In genomic region chr4:130074761-130075515, GRCm38 (mm10) we compare ENCODE assay signal across 9 mouse cellular contexts. TPM values are rescaled to one million over a fixed set of nuclear protein-coding genes. Genes with fewer than 3 reads are reported as not detected.
DNase-seq lines count a peak whose midpoint lies in the region; ATAC-seq and TF ChIP-seq lines count a peak whose summit lies in the region.
"Had no signal": no experiment of that assay in that cellular context is flagged by ENCODE, and none has a peak within 500 bp of the region (broad histone marks: within the 10 kb centered on the region; RNA-seq: fewer than 3 reads in every experiment).

No protein-coding gene starts in this region.

- no peak overlapping the region for H3K4me2 ChIP-seq in intestine, postnatal 0 days (replicated peaks; ENCODE audit: low read depth)
- H3K4me2 ChIP-seq in intestine, embryonic 15.5 days (replicated peaks), result no peak overlapping the region
- H3K4me2 ChIP-seq in kidney, postnatal 0 days (ENCODE audit: low read length), result no peak overlapping the region

- H3K9ac ChIP-seq in intestine, postnatal 0 days (ENCODE audit: low read depth, low read length), result no peak overlapping the region
- no peak overlapping the region for H3K9ac ChIP-seq in intestine, embryonic 15.5 days
- no peak overlapping the region for H3K9ac ChIP-seq in kidney, postnatal 0 days (ENCODE audit: low read depth, low read length)

- no peak overlapping the region for H3K27ac ChIP-seq in intestine, postnatal 0 days (ENCODE audit: low read depth, low read length)
- H3K27ac ChIP-seq in intestine, embryonic 15.5 days, result no peak overlapping the region
- peak overlapping the region; percentile 25; the same call in 1 of the 2 replicates for H3K27ac ChIP-seq in kidney, postnatal 0 days
- no peak overlapping the region for H3K27ac ChIP-seq in limb, embryonic 10.5 days
- H3K27ac ChIP-seq: macrophage had no signal

- no peaks in the 10 kb centered on the region for H3K27me3 ChIP-seq in intestine, postnatal 0 days (replicated peaks; ENCODE audit: control insufficient read depth, insufficient read depth, low read length)
- H3K27me3 ChIP-seq in intestine, embryonic 15.5 days (replicated peaks), result peaks cover 7% of the 10 kb centered on the region; the same call in 1 of the 2 replicates
- no peaks in the 10 kb centered on the region for H3K27me3 ChIP-seq in Patski
- H3K27me3 ChIP-seq in kidney, postnatal 0 days (ENCODE audit: insufficient read depth, low read length), result no peaks in the 10 kb centered on the region
- peaks cover 44% of the 10 kb centered on the region for H3K27me3 ChIP-seq in limb, embryonic 10.5 days (ENCODE audit: low read depth, poor library complexity, severe bottlenecking)

- no peaks in the 10 kb centered on the region for H3K4me1 ChIP-seq in intestine, postnatal 0 days (replicated peaks; ENCODE audit: control insufficient read depth, insufficient read depth, low read length)
- no peaks in the 10 kb centered on the region for H3K4me1 ChIP-seq in intestine, embryonic 15.5 days (replicated peaks)
- no peaks in the 10 kb centered on the region; the same call in 1 of the 2 replicates for H3K4me1 ChIP-seq in kidney, postnatal 0 days (replicated peaks; ENCODE audit: insufficient read depth, low read length)
- H3K4me1 ChIP-seq in limb, embryonic 10.5 days, result peaks cover 11% of the 10 kb centered on the region

- DNase-seq in Patski (ENCODE audit: low read depth, low spot score), result peak; percentile 91
- peak; percentile 33 for DNase-seq in cerebellum, adult 8-10 months
- DNase-seq in kidney, postnatal 0 days (ENCODE audit: low spot score), result peak; percentile 33
- no peak for DNase-seq in limb, embryonic 10.5 days (ENCODE audit: low spot score)
- DNase-seq in spleen, postnatal 4 days (ENCODE audit: low spot score in 2 of 2), result no peak
- DNase-seq: heart, postnatal 4 days had no signal

- H3K4me3 ChIP-seq in intestine, postnatal 0 days (ENCODE audit: low read depth, low read length), result no peak overlapping the region
- no peak overlapping the region for H3K4me3 ChIP-seq in intestine, embryonic 15.5 days (replicated peaks)
- no peak overlapping the region for H3K4me3 ChIP-seq in kidney, postnatal 0 days (replicated peaks; ENCODE audit: low read depth, low read length)
- H3K4me3 ChIP-seq in limb, embryonic 10.5 days, result no peak overlapping the region

- CTCF ChIA-PET in Patski (lab: Charles Lee), result interaction anchor here (1.4 kb wide), 1 partner anchor 21 kb away, joined by 3 read pairs; no protein-coding TSS in a partner anchor

- no peak for ATAC-seq in intestine, postnatal 0 days
- no peak for ATAC-seq in intestine, embryonic 15.5 days
- ATAC-seq in Patski, result peak; percentile 73
- peak; percentile 89 for ATAC-seq in kidney, postnatal 0 days (replicated peaks; ENCODE audit: low FRiP score, low read depth)

- peak; percentile 18; the same call in 1 of the 2 replicates for TF ChIP-seq CTCF in intestine, postnatal 0 days (IDR thresholded peaks at IDR 0.05; ENCODE audit: low read depth)
- TF ChIP-seq CTCF in Patski (IDR thresholded peaks at IDR 0.05), result no peak
- peak; percentile 21; the same call in 1 of the 2 replicates for TF ChIP-seq CTCF in kidney, postnatal 0 days (IDR thresholded peaks at IDR 0.05; ENCODE audit: low read depth)

- H3K9me3 ChIP-seq in intestine, postnatal 0 days (ENCODE audit: control insufficient read depth), result no peaks in the 10 kb centered on the region
- H3K9me3 ChIP-seq in intestine, embryonic 15.5 days, result no peaks in the 10 kb centered on the region
- H3K9me3 ChIP-seq in kidney, postnatal 0 days (replicated peaks; ENCODE audit: low read length), result no peaks in the 10 kb centered on the region
- no peaks in the 10 kb centered on the region for H3K9me3 ChIP-seq in limb, embryonic 10.5 days (replicated peaks)

- POLR2A ChIA-PET in Patski (lab: Charles Lee), result interaction anchor here (1.1 kb wide), 1 partner anchor 10 kb away, joined by 3 read pairs; no protein-coding TSS in a partner anchor

- peaks cover 4% of the 10 kb centered on the region; the same call in 1 of the 2 replicates for H3K36me3 ChIP-seq in intestine, postnatal 0 days (ENCODE audit: control insufficient read depth, insufficient read depth)
- no peaks in the 10 kb centered on the region for H3K36me3 ChIP-seq in intestine, embryonic 15.5 days
- no peaks in the 10 kb centered on the region for H3K36me3 ChIP-seq in kidney, postnatal 0 days (ENCODE audit: insufficient read depth, low read length)
- H3K36me3 ChIP-seq in limb, embryonic 10.5 days, result no peaks in the 10 kb centered on the region

- WGBS in intestine, postnatal 0 days, result 61% methylated on average over 17 of the region's 17 CpGs
- WGBS in intestine, embryonic 15.5 days, result 66% methylated on average over 17 of the region's 17 CpGs
- 59% methylated on average over 17 of the region's 17 CpGs for WGBS in kidney, postnatal 0 days
- 76% methylated on average over 17 of the region's 17 CpGs for WGBS in limb, embryonic 10.5 days

- in situ Hi-C loops in Patski (cut with MboI; ENCODE audit: low pct_unique_long_range_greater_than_20kb), result loop anchor here (5.0 kb wide), 1 partner anchor 38 kb away; no protein-coding TSS in a partner anchor

RNA-seq across cellular contexts. Expression of gene Col16a1, which starts 27.3 kb away (rescaled TPM):
- 23.1 and 25.6 TPM in 2 replicates for polyA plus RNA-seq in intestine, postnatal 0 days (2015; fragmentation: Nextera tagmentation; extraction: Ambion mirVana)
- 60.0 and 63.0 TPM in 2 replicates for polyA plus RNA-seq in intestine, embryonic 15.5 days (2015; fragmentation: Nextera tagmentation; extraction: Ambion mirVana)
- polyA plus RNA-seq in Patski (2021), result 0.67 TPM
- polyA plus RNA-seq in kidney, postnatal 0 days (2015; fragmentation: Nextera tagmentation; extraction: Ambion mirVana), result 38.6 TPM in 2 replicates
- 3.9 and 10.2 TPM in 2 replicates for polyA plus RNA-seq in limb, embryonic 10.5 days (2016; fragmentation: Nextera tagmentation; extraction: Ambion mirVana)
- polyA plus RNA-seq: macrophage had no signal

RNA-seq across cellular contexts. Expression of gene Pef1, which starts 27.4 kb away (rescaled TPM):
- 72.7 and 73.4 TPM in 2 replicates for polyA plus RNA-seq in intestine, postnatal 0 days (2015; fragmentation: Nextera tagmentation; extraction: Ambion mirVana)
- 67.0 and 76.6 TPM in 2 replicates for polyA plus RNA-seq in intestine, embryonic 15.5 days (2015; fragmentation: Nextera tagmentation; extraction: Ambion mirVana)
- polyA plus RNA-seq in Patski (2021), result 63.2 TPM
- 73.6 and 77.6 TPM in 2 replicates for polyA plus RNA-seq in kidney, postnatal 0 days (2015; fragmentation: Nextera tagmentation; extraction: Ambion mirVana)
- 71.4 and 73.4 TPM in 2 replicates for polyA plus RNA-seq in limb, embryonic 10.5 days (2016; fragmentation: Nextera tagmentation; extraction: Ambion mirVana)

Comparison
In these comparisons a context has a peak if more than half of its experiments do, and no peak if none do; other contexts are left out.
1. ATAC-seq: peak in Patski (single experiment) and kidney, postnatal 0 days (single experiment); none in intestine, postnatal 0 days (single experiment) and intestine, embryonic 15.5 days (single experiment).
2. DNase-seq: peak in Patski (single experiment), cerebellum, adult 8-10 months (single experiment) and kidney, postnatal 0 days (single experiment); none in limb, embryonic 10.5 days (single experiment) and spleen, postnatal 4 days (0 of 2).